Mouse (Mus musculus) testis, adult 2 months (tissue): ENCODE measurements at regions not wholly inside any gene's neighbourhood (a gene's known extent, or its start where the extent isn't known, plus 50 kb on each side); places are given as distances from the start of the nearest gene placed in this dataset.

Experiments
- CTCF ChIP-seq: fragments of 200-500 bp; IDR thresholded peaks from 2 replicates; pipeline ENCODE4 v1.5.1; 2012; ENCODE audit warnings: low read depth, mild to moderate bottlenecking, inconsistent platforms, low read length, moderate library complexity; ENCODE audit not compliant: control insufficient read depth, insufficient read depth, insufficient replicate concordance
- POLR2A ChIP-seq: fragments of 200-500 bp; IDR thresholded peaks from 2 replicates; pipeline ENCODE4 v1.6.1; 2012; ENCODE audit warnings: low read depth, mild to moderate bottlenecking, inconsistent platforms, low read length, moderate library complexity; ENCODE audit not compliant: control insufficient read depth

DNA sequence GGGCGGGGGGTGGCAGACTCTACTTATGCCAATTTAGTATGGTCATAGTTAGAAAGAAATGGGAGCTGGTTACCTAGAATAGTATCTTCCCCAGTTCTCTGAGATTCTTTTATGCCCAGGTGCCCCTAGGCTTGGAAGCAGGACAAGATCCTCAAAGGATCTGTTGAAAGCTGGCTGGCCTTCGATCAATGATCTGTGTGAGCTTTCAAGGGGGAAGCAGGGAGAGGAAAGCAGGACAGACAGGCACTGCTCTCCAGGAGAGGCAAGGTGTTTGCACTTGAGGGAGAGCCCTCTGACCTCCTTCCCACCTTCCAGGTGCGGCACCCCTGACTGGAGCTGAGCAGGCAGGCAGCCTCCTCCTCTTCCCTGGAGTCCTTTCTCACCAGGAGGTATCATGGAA, 91.3 kb upstream of the Syt6 start:
- TF ChIP-seq CTCF (no peak), POLR2A (no peak)
